Mouse (Mus musculus) lung, postnatal 25 days (tissue): Measurements from ENCODE around the gene Cox16.
A peak's percentile ranks its signal among the peaks of the same experiment; 100 is the strongest.
"Not testable (repeated sequence)": the region's sequence is repeated elsewhere in the genome, so short reads cannot be mapped to it uniquely, and the experiment has no call there.

Experiments
- DNase-seq: peaks from one replicate; pipeline ENCODE4 v3.0.0; 2022; ENCODE audit warnings: low spot score

Cox16 gene

DNA sequence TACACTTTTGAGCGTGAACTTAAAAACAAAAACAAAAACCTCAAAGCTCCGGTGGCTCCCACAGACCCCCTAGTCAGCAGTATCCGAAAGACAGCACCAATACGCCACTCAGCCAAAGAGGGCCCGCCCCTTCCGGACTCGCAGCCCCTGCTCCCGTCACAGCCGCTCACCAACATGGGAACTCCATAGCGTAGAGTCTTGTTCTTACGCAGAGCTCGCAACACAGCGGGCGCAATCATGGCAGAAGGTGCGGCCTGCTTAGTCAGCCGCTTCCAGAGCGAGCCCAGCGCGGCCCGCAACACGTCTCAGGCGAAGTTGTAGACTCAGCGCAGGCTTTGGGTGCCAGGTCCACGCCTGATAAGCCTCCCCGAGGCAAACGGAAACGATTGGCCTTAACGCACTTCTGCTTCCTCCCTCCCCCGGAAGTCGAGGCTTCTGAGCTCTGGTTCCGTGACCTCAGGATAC, at the start of gene Cox16:
TSS of gene Cox16 (minus strand) at position 401 of the 465 bp plus-strand sequence.
- peak; percentile 88 for DNase-seq

DNA sequence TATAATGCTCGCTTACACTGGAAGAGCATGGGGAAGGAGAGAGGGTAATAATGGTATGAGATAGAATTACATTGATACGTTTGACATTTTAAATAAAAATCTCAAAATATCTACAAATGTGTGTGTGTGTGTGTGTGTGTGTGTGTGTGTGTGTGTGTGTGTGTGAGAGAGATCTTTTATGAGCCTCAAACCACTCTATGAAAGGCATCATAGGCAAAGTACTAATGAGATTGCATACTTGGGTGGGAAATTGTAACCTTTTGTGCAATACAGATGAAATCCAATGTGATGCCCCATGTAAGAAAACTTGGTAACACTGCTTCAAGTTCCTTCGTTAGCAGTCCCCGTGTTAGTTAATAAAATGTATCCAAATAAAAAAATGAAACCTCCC, 48.1 kb upstream of the Cox16 start:
- no peak for DNase-seq

DNA sequence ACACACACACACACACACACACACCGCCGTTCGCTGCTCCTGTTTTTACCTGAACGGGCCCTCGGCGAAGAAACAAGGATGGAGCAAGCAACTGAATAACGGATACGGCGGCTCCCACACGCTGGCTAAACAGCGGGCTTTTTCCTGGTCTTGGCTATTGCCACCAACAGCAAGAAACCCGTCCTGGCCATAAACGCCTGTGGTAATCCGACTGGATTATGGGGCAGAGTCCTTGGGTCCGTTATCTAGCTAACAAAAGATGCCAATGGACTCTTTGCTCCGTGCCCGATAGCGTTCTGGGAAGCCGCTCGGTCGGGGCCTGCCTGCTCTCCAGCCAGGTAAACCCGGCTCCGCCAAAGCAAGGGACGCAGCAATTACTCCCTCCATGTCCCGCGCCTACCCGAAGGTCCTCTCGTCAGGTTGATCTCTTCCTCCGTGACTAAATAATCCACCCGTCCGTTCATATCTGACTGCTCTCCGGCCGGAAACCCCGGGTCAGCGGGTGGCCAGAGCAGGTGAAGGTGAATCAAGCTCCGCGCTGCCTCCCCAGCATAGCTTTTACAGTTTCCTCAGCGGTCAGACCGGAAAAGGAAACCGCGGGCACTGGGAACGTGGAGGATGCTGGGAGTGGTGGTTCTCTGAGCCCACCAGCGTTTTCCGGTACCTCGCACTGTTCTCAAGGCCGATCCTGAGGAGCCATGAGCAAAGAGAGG, 47.5 kb upstream of the Cox16 start, which contains the start of the genes Gm20498 and Synj2bp:
TSS of gene Gm20498 (minus strand) at position 590 of the 713 bp plus-strand sequence.
TSS of gene Synj2bp (minus strand) at position 596 of the 713 bp plus-strand sequence.
- peak; percentile 86 for DNase-seq

DNA sequence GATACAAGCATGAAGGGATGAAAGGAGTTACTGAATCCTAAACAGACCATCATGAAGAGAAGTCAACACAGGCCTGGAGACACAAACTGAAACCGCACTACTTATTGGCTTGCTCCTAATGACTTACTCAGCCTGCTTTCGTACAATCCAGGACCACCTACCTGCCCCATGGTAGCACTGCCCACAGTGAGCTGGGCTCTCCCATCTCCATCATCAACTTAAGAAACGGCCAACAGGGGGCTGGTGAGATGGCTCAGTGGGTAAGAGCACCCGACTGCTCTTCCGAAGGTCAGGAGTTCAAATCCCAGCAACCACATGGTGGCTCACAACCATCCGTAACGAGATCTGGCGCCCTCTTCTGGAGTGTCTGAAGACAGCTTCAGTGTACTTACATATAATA, 45.7 kb upstream of the Cox16 start:
- not testable (repeated sequence) for DNase-seq

DNA sequence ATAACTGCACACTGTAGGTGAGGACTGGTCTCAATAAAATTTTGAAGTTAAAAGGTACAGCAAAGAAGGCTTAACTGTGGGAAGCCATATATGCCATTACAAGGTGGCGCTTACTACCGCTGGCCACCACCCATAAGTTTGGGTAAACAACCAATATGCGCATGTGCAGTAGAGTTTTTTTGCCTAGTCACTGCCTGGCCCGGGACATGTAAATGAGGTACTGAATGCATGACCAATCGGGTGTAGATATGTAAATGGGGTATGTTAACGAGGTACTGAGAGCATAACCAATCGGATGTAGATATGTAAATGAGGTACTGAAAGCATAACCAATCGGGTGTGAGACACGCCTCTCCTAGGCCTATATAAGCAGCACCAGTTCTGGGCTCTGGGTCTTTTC, 12.0 kb upstream of the Cox16 start:
- not testable (repeated sequence) for DNase-seq

DNA sequence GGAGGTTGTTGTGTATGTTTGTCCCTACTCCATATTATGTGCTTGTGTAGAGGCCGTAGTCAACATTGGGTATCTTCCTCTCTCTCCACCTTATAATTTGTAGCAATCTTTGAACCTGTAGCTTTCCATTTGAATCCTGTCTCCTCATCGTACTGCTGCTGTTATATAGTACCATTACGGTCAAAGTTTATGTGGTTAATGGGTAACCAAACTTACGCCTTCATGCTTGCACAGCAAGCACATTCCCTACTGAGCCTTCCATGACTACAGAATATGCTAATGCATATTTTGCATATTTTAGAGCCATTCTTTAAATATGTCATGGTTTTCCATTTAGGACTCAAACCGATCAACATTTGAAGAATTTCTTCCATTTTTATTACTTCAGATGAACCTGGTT, 5.6 kb upstream of the Cox16 start:
- DNase-seq = no peak

DNA sequence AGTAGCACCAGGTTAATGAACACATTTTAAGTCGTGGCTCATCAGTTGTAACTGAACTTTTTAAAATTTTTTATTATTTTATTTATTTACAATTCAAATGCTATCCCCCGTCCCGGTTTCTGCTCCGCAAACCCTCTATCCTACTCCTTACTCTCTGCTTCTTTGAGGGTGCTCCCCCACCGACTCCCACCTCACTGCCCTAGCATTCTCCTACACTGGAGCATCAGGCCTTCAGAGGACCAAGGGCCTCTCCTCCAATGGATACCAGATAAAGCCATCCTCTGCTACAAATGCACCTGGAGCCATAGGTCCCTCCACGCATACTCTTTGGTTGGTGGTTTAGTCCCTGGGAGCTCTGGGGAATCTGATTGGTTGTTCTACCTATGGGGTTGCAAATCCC, 384 bp upstream of the Cox16 start:
- no peak for DNase-seq

DNA sequence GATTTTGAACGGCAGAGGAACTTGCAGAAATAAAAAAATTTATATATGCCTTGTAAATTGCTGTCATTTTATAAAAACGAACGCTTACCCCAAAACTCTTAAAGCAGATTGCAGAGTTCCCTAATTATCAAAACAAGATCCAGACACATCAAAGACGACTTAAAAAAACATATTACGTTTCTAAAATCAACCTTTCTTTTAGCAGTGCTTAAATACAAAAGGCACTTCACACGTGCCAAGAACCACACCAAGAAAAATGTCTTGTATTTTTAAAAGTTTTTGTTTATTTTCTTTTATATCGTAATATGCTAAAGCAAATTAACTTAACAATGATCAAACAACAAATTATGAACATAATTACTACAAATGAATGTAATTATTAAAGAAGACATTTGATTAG, 715 bp downstream of the Cox16 start:
- DNase-seq = no peak

DNA sequence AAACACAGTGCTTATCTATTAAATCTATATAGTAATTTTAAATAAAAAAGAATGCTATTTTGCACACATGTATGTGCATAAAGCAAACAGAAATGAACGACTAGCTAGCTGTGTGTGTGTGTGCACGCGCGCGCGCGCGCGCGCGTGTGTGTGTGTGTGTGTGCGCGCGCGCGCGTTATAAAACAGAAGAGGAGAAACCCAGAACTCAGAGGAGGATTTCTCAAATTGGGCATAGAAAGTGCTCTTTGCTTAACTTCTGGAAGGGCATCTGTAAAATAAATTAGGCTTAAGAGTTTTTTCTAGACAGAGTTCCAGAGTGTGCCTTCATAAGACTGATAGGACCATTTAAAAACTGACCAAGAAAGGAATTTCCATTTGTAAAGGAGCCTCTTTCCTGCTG, 1.3 kb downstream of the Cox16 start:
- DNase-seq = no peak

DNA sequence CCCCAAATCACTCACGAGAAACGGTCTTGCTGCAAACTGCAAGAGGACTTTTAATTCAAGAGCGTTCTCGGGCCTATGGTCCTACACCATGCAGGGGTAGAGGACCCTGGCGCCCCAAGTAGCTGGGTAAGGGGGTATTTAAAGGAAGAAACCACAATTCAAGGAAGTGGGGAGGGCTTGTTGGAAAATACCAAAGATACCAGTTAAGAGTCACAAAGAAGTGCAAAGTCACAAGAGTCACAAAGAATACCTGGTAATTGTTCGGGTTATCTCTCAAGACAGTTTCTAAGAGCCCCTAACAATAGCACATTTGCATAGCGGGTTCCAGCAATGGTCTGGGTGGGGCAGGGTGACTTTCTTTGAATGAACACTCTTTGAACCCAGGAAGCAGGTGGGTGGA, 25.9 kb downstream of the Cox16 start:
- not testable (repeated sequence) for DNase-seq

DNA sequence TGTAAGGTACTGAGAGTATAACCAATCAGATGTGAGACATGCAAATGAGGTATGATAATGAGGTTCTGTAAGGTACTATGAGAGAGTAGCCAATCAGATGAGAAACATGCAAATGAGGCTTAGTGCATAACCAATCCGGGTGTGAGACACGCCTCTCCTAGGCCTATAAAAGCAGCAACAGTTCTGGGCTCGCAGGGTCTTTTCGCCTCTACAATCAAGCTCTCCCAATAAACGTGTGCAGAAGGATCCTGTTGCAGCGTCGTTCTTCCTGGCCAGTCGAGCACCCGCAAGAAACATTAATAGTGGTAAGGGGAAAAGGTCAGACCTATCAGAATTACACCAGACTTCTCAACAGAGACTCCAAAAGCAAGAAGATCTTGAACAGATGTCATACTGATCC, 45.9 kb downstream of the Cox16 start:
- not testable (repeated sequence) for DNase-seq

DNA sequence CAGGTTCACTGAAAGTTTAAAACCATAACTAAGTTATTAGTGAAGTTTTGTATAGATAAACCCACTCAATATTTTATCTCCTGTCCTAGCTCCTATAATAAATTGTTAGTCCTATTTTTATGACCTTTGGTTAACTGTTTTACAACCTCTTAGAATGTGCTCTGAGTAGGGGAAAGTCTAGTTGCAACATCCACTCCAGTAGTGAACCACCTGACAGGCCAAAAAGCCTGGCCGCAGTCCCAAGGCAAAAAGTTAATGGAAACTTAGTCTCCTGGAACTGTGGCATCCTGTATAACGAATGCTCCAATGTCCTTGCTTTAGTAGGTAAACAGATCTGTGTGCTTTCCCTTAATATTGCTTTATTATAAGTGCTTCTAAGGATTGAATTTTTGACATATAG, 50.1 kb downstream of the Cox16 start:
- peak; percentile 1 for DNase-seq

DNA sequence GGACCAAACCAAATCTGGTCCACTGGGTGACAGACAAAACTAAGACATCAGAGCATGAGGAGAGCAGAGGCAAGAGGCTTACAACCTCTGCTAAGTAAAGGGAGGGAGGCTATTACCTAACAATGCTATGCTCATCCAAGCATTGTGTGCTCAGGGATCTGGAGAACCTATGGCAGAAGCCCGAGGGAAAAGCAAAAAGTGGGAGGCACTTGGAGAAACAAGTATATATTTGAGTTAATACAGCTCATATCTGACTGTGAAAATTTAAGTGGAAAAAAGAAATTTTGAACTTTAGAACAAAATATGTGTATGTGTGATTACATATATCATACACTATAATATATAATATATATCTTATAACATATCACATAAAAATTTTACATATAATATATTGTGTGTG, 63.1 kb downstream of the Cox16 start, which contains the start of gene Adam4:
TSS of gene Adam4 (minus strand) at position 101 of the 400 bp plus-strand sequence.
- DNase-seq = no peak

DNA sequence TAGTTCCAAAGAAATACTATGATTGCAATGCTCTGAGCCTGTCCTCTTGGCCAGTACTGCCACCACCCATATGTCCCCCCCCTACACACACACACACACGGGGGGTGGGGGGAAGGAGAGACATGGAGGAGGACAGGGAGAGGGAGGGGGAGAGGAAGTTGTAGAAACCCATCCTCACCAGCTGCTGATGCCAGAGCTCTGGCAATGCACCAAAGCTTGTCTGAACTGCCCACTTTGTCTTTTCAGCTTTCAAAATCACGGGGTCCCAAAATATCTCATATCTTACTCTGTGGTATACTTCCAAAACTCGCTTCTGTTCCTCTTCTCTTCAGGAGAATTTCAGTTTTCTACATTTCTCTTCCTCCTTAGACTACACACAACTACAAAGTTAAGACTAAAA, 71.7 kb downstream of the Cox16 start:
- DNase-seq = no peak

DNA sequence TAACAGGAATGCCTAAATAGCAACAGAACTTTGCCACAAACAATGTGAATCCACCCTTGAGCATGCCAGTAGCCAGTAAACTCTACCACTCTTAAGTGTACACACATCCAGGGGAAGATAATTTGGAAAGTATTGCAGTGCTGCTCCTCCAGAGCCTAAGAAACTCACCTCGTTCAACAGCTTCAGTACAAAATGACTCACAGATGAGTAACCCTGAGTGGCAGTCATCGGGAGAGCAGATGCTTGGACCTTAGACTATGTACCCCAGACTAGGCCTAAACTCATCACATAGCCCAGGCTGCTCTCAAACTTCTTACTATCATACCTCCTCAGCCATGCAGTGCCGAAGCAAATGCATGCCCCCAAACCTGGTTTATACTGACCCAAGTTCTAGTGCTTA, 76.0 kb downstream of the Cox16 start:
- DNase-seq = no peak

DNA sequence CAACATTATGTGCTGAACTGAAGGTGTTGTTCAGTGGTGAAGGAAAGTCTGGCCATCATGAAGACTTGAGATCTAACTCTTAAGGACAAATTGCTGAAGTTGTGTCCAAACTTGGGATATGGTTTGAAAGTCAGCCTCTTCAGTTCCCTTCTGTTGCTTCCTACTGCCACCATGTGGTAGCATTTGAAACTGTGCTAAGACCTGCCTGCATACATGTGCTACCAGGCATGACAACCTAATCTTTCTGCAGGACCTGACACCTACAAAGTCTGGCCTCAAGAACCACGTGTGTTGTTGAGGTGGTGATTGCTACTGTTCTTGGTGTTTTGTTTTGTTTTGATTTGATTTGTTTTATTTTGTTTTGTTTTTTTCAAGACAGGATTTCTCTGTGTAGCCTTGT, 82.7 kb downstream of the Cox16 start:
- peak; percentile 38 for DNase-seq

DNA sequence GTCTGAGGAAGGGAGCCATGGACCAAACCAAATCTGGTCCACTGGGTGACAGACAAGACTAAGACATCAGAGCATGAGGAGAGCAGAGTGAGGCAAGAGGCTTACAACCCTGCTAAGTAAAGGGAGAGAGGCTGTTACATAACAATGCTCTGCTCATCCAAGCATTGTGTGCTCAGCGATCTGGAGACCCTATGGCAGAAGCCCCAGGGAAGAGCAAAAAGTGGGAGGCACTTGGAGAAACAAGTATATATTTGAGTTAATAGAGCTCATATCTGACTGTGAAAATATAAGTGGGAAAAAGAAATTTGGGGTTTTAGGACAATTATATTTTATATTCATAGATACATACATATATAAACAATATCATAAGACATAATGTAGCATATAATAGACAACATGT, 105.6 kb downstream of the Cox16 start, which contains the start of gene Gm4787:
TSS of gene Gm4787 (minus strand) at position 101 of the 400 bp plus-strand sequence.
- not testable (repeated sequence) for DNase-seq

DNA sequence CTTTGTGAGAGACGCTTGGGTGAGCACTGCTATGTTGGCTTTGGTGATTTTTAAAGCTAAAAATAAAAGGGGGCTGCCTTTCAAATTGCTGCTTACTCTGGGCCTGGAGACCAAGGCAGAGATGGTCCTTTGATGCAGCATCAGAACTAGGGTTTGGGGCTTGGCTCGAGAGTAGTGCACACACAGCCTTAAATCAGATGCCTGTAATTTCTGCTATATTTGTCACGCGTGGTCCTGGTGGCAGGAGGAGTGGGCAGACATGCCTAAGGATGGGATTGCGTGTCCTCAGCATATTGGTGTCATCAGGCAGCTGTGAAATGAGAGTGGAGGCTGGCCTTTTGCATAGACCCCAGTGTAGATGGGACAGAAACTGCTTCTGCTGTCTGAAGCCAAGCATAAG, 151.1 kb downstream of the Cox16 start:
- no peak for DNase-seq

DNA sequence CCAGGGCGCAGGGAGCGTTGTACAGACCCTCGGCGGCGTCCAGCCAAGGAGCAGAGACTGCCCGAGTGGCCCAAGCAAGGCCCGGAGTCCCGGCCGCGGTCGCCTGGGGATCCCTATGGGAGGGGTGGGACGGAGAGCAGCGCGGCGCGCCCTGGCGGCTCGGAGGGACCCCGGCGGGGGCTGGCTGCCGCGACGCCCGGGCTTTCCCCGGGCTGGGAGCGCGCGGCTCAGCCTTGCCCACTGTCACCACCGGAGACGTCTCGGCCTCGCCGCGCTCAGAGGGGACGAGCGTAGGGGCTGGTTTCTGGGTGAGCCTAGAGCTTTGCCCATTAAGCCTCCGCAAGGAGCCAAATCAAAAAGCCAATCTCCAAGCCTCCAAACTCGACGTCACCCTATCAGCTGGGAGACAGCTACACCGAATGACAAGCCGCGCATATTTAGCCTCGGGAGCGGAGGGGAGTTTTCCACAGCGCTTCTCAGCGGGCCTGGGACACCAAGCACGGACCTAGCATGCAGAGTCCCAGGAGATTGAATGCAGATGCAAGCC, 152.0 kb downstream of the Cox16 start, which contains the start of gene Slc8a3:
TSS of gene Slc8a3 (minus strand) at position 306 of the 547 bp plus-strand sequence.
- DNase-seq = peak; percentile 14

DNA sequence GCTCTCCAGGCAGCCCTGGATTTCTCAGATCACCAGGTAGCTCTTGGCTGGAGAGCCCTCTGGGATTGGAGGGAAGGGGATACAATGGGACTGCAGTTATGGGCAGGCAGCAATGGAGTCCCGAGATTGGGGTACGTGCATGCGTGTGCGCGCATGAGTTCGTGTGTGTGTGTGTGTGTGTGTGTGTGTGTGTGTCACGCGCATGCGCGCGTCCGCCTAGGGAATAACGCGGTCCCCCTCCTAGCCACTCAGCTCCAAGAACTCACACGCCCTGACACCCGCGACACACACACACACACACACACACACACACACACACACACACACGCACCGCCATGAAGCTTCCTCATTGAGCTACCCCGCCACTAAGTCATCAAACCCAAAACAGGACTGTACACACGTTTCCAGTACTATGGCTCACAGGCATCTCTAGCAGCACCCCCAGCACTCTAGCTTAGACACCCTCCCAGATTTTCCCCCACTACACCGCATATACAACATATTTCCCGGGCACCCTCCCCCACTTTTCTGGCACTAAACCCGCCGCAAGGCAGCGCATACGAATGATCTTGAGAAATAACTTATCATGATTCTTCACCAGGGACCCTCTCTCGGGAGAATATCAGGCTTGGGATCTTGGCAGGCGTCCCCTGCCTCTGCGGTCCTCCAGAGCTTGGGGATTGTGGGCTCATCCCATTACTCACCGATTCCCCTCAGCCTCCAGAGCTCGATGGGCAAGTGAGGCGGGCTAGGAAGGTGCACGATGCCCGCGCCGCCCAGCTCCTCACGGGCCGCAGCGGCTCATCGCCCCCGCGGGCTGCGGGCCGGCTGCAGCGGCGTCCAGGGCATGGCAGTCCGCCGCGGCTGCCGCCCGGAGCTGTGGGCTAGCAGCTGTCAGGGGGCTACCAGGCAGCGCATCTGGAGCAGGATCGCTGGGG, 152.7 kb downstream of the Cox16 start:
- no peak for DNase-seq

DNA sequence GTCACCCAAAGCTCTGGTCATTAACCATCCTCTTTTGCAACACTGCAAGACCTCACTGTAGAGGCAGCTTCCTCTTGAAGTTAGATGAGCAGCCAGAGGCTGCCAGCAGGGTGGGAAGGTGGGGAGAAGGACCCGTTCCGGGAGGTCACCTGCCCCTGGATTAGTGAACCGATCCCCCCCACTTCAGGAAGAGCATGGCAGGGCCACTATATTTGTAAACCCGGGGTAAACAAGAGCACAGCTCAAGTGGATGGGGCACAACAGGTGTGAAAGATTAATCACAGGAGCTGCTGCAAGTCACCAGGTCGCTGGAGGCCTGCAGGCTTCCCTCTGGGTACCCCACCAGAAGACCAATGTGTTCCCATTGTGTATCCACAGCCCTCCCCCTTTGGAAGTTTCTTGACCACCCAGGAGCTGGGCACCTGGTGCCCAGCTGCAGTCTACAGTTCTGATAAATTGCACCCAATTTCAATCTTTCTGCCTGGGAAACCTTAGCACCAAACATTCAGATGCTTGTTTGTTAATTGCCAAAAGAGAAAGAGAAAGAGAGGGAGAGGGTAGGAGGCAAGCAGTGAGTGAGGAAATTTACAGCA, 153.8 kb downstream of the Cox16 start:
- DNase-seq = no peak

DNA sequence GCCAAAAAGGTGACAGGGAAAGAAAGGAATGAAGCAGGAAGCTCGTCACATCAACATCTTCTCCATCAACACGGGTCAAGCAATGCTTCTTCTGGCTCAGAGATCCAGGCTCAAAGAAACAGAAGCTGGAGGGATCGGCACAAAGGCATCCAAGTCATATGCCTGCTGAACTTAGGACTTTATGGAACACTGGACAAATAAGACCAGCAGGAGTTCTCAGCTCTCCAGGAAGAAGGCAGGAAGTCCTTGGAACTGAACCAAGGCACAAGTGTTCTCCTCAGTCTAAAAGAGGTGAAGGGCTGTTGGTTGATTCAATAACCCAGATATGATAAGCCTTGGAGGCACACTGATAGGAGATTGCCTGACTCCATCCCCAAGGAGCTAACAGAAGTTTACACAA, 159.9 kb downstream of the Cox16 start:
- DNase-seq = no peak
